Mouse (Mus musculus): ENCODE measurements around the gene Bmper. TPM values are rescaled to one million over a fixed set of nuclear protein-coding genes. Genes with fewer than 3 reads are reported as not detected.
A peak's percentile ranks its signal among the peaks of the same experiment; 100 is the strongest.

Gene Bmper
- total RNA-seq, 2 experiments from 2014 or later: 1.0 to 2.2 TPM

GRCm38 (mm10) chr9:23233464-23234121, 10.7 kb downstream of the Bmper start:
- DNase-seq (ENCODE audit: low spot score in 2 of 2): no peak

GRCm38 (mm10) chr9:23235368-23236002, 12.6 kb downstream of the Bmper start:
- DNase-seq (ENCODE audit: low spot score in 2 of 2): no peak

GRCm38 (mm10) chr9:23236635-23237279, 13.9 kb downstream of the Bmper start:
- no peak for DNase-seq (ENCODE audit: low spot score in 2 of 2)

- DNase-seq (ENCODE audit: low spot score in 2 of 2): no peak
Measured at GRCm38 (mm10) chr9:23239011-23239410, 16.1 kb downstream of the Bmper start.

- no peak for DNase-seq (ENCODE audit: low spot score in 2 of 2)
Measured at GRCm38 (mm10) chr9:23242911-23243310, 20.0 kb downstream of the Bmper start.

- no peak for DNase-seq (ENCODE audit: low spot score in 2 of 2)
Measured at GRCm38 (mm10) chr9:23243869-23244268, 21.0 kb downstream of the Bmper start.

- no peak for DNase-seq (ENCODE audit: low spot score in 2 of 2)
Measured at GRCm38 (mm10) chr9:23246389-23246788, 23.5 kb downstream of the Bmper start.

- DNase-seq (ENCODE audit: low spot score in 2 of 2): peak; percentile 72 to 78
Measured at GRCm38 (mm10) chr9:23250026-23250425, 27.1 kb downstream of the Bmper start.

- DNase-seq (ENCODE audit: low spot score in 2 of 2): no peak
Measured at GRCm38 (mm10) chr9:23251001-23251400, 28.1 kb downstream of the Bmper start.

- DNase-seq (ENCODE audit: low spot score in 2 of 2): no peak
Measured at GRCm38 (mm10) chr9:23253624-23254023, 30.7 kb downstream of the Bmper start.

GRCm38 (mm10) chr9:23254237-23255214, 31.6 kb downstream of the Bmper start:
- no peak for DNase-seq (ENCODE audit: low spot score in 2 of 2)

GRCm38 (mm10) chr9:23255841-23256240, 33.0 kb downstream of the Bmper start:
- no peak for DNase-seq (ENCODE audit: low spot score in 2 of 2)

GRCm38 (mm10) chr9:23256576-23256975, 33.7 kb downstream of the Bmper start:
- DNase-seq (ENCODE audit: low spot score in 2 of 2): no peak

GRCm38 (mm10) chr9:23261834-23262233, 39.0 kb downstream of the Bmper start:
- DNase-seq (ENCODE audit: low spot score in 2 of 2): no peak

- no peak for DNase-seq (ENCODE audit: low spot score in 2 of 2)
Measured at GRCm38 (mm10) chr9:23262851-23263250, 40.0 kb downstream of the Bmper start.

GRCm38 (mm10) chr9:23264471-23264870, 41.6 kb downstream of the Bmper start:
- no peak for DNase-seq (ENCODE audit: low spot score in 2 of 2)

GRCm38 (mm10) chr9:23268609-23269008, 45.7 kb downstream of the Bmper start:
- DNase-seq (ENCODE audit: low spot score in 2 of 2): no peak

- no peak for DNase-seq (ENCODE audit: low spot score in 2 of 2)
Measured at GRCm38 (mm10) chr9:23269087-23269486, 46.2 kb downstream of the Bmper start.

- no peak for DNase-seq (ENCODE audit: low spot score in 2 of 2)
Measured at GRCm38 (mm10) chr9:23276244-23276643, 53.4 kb downstream of the Bmper start.

- DNase-seq (ENCODE audit: low spot score in 2 of 2): no peak
Measured at GRCm38 (mm10) chr9:23284940-23285460, 62.1 kb downstream of the Bmper start.

GRCm38 (mm10) chr9:23293574-23293973, 70.7 kb downstream of the Bmper start:
- no peak for DNase-seq (ENCODE audit: low spot score in 2 of 2)
